Mouse (Mus musculus): ENCODE results near the gene Mta2.

DNA sequence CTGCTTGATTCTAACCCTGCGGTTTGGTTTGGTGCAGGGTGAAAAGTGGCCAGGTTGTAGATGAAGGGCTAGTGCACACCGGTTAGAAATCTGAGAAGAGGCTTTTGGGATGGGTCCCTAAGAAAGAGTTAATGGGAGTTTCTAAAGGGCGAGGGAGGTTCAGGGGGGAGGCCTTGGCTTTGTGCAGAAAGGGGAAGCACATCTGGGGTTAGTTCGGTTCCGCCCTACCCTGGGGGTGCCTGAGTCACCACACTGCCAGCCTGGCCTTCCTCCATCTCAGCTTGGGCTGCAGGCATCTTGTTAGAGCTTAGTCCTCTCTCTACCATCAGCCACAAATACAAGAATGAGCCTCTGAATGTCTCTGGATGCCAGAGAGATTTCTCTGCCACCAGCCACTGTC is 39.1 kb downstream of the Mta2 start:
- TF ChIP-seq CTCF (IDR thresholded peaks at IDR 0.05; ENCODE audit: low read depth), result no peak
- TF ChIP-seq EP300 (IDR thresholded peaks at IDR 0.05; ENCODE audit: low read depth), result no peak

Measured in liver, postnatal 0 days (tissue).